Mouse (Mus musculus) embryonic fibroblast, embryonic 13.5 days (primary cell): Measurements from ENCODE around the gene Ppp1r26.

Experiments
- CTCF ChIP-seq: IDR thresholded peaks from 2 replicates; pipeline ENCODE4 v1.5.1; 2011; ENCODE audit warnings: mild to moderate bottlenecking, control low read depth, low read length, moderate library complexity, borderline replicate concordance; ENCODE audit not compliant: insufficient read depth
- POLR2A ChIP-seq: IDR thresholded peaks from 2 replicates; pipeline ENCODE4 v1.6.1; 2011; ENCODE audit warnings: low read depth, mild to moderate bottlenecking, control low read depth, low read length, moderate library complexity

- TF ChIP-seq CTCF (no peak), POLR2A (no peak)
Observed at GRCm38 (mm10) chr2:28496671-28497070, 50.1 kb downstream of the Ppp1r26 start, which contains the start of gene Gbgt1.
